Comparison of ENCODE assay signal across 8 mouse cellular contexts in the genomic region with DNA sequence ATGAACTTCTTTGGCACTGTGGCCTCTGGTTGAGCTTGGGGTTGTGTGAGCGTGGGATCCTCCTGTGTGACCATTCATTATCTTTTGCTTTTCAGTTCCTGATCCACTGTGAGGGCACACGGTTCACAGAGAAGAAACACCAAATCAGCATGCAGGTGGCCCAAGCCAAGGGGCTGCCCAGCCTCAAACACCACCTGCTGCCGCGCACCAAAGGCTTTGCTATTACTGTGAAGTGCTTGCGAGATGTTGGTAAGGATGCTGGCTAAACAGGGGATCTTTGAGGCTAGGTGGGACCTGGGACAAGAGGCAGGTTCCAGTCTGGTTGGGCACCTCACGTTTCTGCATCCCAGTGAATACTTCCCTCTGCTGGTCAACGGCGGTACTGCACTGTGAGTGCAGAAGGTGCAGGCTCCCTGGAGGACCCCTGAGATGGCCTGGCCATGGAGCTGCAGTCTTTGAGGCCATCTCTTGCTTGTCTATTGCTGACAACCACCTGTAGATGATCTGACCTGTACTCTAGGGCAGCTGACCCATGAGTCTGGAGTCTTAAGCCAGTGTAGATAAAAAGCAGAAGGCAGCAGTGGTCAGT.
A peak's percentile ranks its signal among the peaks of the same experiment; 100 is the strongest.
DNase-seq lines count a peak whose midpoint lies in the region; ATAC-seq and TF ChIP-seq lines count a peak whose summit lies in the region.

No protein-coding gene starts in this region.

- 39% methylated on average over 8 of the region's 8 CpGs for WGBS in embryonic facial prominence, embryonic 14.5 days
- 29% methylated on average over 8 of the region's 8 CpGs for WGBS in heart, embryonic 10.5 days
- WGBS in liver, embryonic 16.5 days (ENCODE audit: insufficient replicate concordance): 25% methylated on average over 8 of the region's 8 CpGs
- WGBS in olfactory bulb, adult 2 months: 32% methylated on average over 8 of the region's 8 CpGs

- peak; percentile 41; the same call in 1 of the 2 replicates for ATAC-seq in embryonic facial prominence, embryonic 14.5 days (ENCODE audit: low read depth)
- ATAC-seq in liver, embryonic 16.5 days (ENCODE audit: low read depth): peak; percentile 19; the same call in 1 of the 2 replicates

- peak; percentile 78 to 79 for DNase-seq in CD8-positive naive resting alpha-beta T cell, adult 2 months (ENCODE audit: low read depth in 2 of 2, low spot score in 2 of 2)
- DNase-seq in adrenal gland, postnatal 36 days: peak; percentile 87 to 89
- DNase-seq in embryonic facial prominence, embryonic 14.5 days (ENCODE audit: low spot score): peak; percentile 81
- peak; percentile 90 for DNase-seq in heart, embryonic 10.5 days (ENCODE audit: low spot score)
- DNase-seq in kidney, postnatal 36 days: peak; percentile 75 to 93
- DNase-seq in thymus, adult 18-20 months: peak; percentile 56 to 63

- H3K4me1 ChIP-seq in embryonic facial prominence, embryonic 14.5 days (ENCODE audit: control insufficient read depth, insufficient read depth, low read length): peaks cover 25% of the 10 kb centered on the region
- peaks cover 16% of the 10 kb centered on the region for H3K4me1 ChIP-seq in heart, embryonic 10.5 days
- H3K4me1 ChIP-seq in liver, embryonic 16.5 days (ENCODE audit: control insufficient read depth, low read depth, low read length): peaks cover 52% of the 10 kb centered on the region
- peaks cover 21% of the 10 kb centered on the region for H3K4me1 ChIP-seq in olfactory bulb, adult 2 months (ENCODE audit: control insufficient read depth, insufficient read depth, low read length)

- H3K36me3 ChIP-seq in embryonic facial prominence, embryonic 14.5 days (ENCODE audit: control insufficient read depth, insufficient read depth, low read length): peaks cover 30% of the 10 kb centered on the region
- H3K36me3 ChIP-seq in heart, embryonic 10.5 days: peaks cover 36% of the 10 kb centered on the region
- H3K36me3 ChIP-seq in liver, embryonic 16.5 days (ENCODE audit: control insufficient read depth, insufficient read depth): peaks cover 43% of the 10 kb centered on the region

- no peaks in the 10 kb centered on the region for H3K27me3 ChIP-seq in embryonic facial prominence, embryonic 14.5 days (replicated peaks; ENCODE audit: control insufficient read depth, insufficient read depth, low read length)
- no peaks in the 10 kb centered on the region for H3K27me3 ChIP-seq in heart, embryonic 10.5 days (ENCODE audit: insufficient read depth, poor library complexity, severe bottlenecking)
- H3K27me3 ChIP-seq in liver, embryonic 16.5 days (ENCODE audit: control insufficient read depth, insufficient read depth, low read depth, low read length): no peaks in the 10 kb centered on the region

- no peak overlapping the region for H3K4me3 ChIP-seq in embryonic facial prominence, embryonic 14.5 days (ENCODE audit: low read depth, low read length)
- H3K4me3 ChIP-seq in heart, embryonic 10.5 days: no peak overlapping the region
- H3K4me3 ChIP-seq in liver, embryonic 16.5 days (ENCODE audit: low read depth, low read length): no peak overlapping the region
- no peak overlapping the region for H3K4me3 ChIP-seq in olfactory bulb, adult 2 months (ENCODE audit: insufficient read depth, low read depth, low read length)

- no peak for TF ChIP-seq POLR2A in olfactory bulb, adult 2 months (IDR thresholded peaks at IDR 0.05; ENCODE audit: insufficient read depth, low read depth, low read length)

- H3K9ac ChIP-seq in embryonic facial prominence, embryonic 14.5 days (ENCODE audit: low read depth, low read length): no peak overlapping the region
- H3K9ac ChIP-seq in liver, embryonic 16.5 days (ENCODE audit: low read depth, low read length): peak overlapping the region; percentile 42; the same call in 1 of the 2 replicates

- no peaks in the 10 kb centered on the region for H3K9me3 ChIP-seq in embryonic facial prominence, embryonic 14.5 days (ENCODE audit: control insufficient read depth, low read length)
- no peaks in the 10 kb centered on the region for H3K9me3 ChIP-seq in heart, embryonic 10.5 days
- H3K9me3 ChIP-seq in liver, embryonic 16.5 days (replicated peaks; ENCODE audit: control insufficient read depth, low read length): no peaks in the 10 kb centered on the region

- H3K4me2 ChIP-seq in embryonic facial prominence, embryonic 14.5 days (ENCODE audit: low read depth, low read length): no peak overlapping the region
- H3K4me2 ChIP-seq in liver, embryonic 16.5 days (ENCODE audit: low read depth, low read length): no peak overlapping the region

- no peak overlapping the region for H3K27ac ChIP-seq in embryonic facial prominence, embryonic 14.5 days (replicated peaks; ENCODE audit: low read depth, low read length)
- H3K27ac ChIP-seq in heart, embryonic 10.5 days: peak overlapping the region; percentile 25; the same call in 1 of the 2 replicates
- peak overlapping the region; percentile 64 for H3K27ac ChIP-seq in liver, embryonic 16.5 days (ENCODE audit: low read length)
- H3K27ac ChIP-seq in olfactory bulb, adult 2 months (ENCODE audit: insufficient read depth, low read depth, low read length): no peak overlapping the region

- TF ChIP-seq CTCF in olfactory bulb, adult 2 months (IDR thresholded peaks at IDR 0.05; ENCODE audit: insufficient read depth, low read depth, low read length): peak; percentile 99

Comparison
In these comparisons a context has a peak if more than half of its experiments do, and no peak if none do; other contexts are left out.
1. H3K27ac ChIP-seq: peak in heart, embryonic 10.5 days (single experiment) and liver, embryonic 16.5 days (single experiment); none in embryonic facial prominence, embryonic 14.5 days (single experiment) and olfactory bulb, adult 2 months (single experiment).
2. Peak in every context shown above with its lines, with median percentiles within 50 percentile points of each other: DNase-seq.